In the genomic region with DNA sequence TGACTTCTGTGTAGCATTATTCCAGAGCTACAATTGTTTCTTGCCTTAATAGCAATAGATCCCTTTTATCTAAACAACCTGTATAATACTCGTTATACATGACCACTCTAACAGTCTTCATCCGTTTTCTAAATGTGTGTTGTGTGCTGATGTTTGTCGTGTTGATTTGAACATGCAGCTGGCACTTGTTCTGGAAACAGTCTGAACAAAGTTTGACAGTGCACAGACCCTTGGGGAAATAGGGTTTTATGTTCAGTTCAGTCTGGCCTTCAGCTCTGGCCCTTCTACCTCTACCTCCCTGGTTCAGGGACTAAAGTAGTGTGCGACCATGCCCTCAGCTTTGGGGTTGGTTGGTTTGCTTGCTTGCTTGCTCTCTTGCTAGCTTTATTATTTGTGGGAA, we compare ENCODE assay signal across 35 mouse cellular contexts.
"Had no signal": no experiment of that assay in that cellular context is flagged by ENCODE, and none has a peak within 500 bp of the region (broad histone marks: within the 10 kb centered on the region; RNA-seq: fewer than 3 reads in every experiment).

No protein-coding gene starts in this region.

- H3K4me2 ChIP-seq: heart, embryonic 11.5 days; heart, embryonic 12.5 days; heart, embryonic 13.5 days; heart, embryonic 15.5 days; hindbrain, embryonic 12.5 days; hindbrain, embryonic 13.5 days; hindbrain, embryonic 14.5 days; hindbrain, embryonic 15.5 days; intestine, embryonic 15.5 days; kidney, embryonic 15.5 days had no signal

- H3K27ac ChIP-seq: heart, embryonic 10.5 days; heart, embryonic 13.5 days; heart, embryonic 15.5 days; hindbrain, embryonic 10.5 days; hindbrain, embryonic 12.5 days; hindbrain, embryonic 13.5 days; hindbrain, embryonic 14.5 days; hindbrain, embryonic 15.5 days; hindbrain, postnatal 0 days; intestine, embryonic 15.5 days; kidney, embryonic 15.5 days; kidney, postnatal 0 days; layer of hippocampus, adult 2 months had no signal

- H3K4me3 ChIP-seq: heart, embryonic 10.5 days; heart, embryonic 12.5 days; heart, embryonic 13.5 days; heart, embryonic 15.5 days; hindbrain, embryonic 10.5 days; hindbrain, embryonic 12.5 days; hindbrain, embryonic 13.5 days; hindbrain, embryonic 15.5 days; intestine, embryonic 15.5 days; kidney, embryonic 15.5 days; layer of hippocampus, adult 2 months had no signal

- H3K27me3 ChIP-seq: heart, embryonic 12.5 days; heart, embryonic 13.5 days; heart, embryonic 15.5 days; hindbrain, embryonic 12.5 days; hindbrain, embryonic 13.5 days; hindbrain, embryonic 15.5 days; intestine, embryonic 15.5 days; kidney, embryonic 15.5 days had no signal

- H3K9me3 ChIP-seq: heart, embryonic 10.5 days; heart, embryonic 12.5 days; heart, embryonic 13.5 days; heart, embryonic 15.5 days; hindbrain, embryonic 10.5 days; hindbrain, embryonic 12.5 days; hindbrain, embryonic 13.5 days; hindbrain, embryonic 15.5 days; intestine, embryonic 15.5 days; kidney, embryonic 15.5 days had no signal

- H3K9ac ChIP-seq: heart, embryonic 12.5 days; heart, embryonic 13.5 days; heart, embryonic 15.5 days; hindbrain, embryonic 12.5 days; hindbrain, embryonic 13.5 days; hindbrain, embryonic 14.5 days; hindbrain, embryonic 15.5 days; intestine, embryonic 15.5 days; kidney, embryonic 15.5 days had no signal

- ATAC-seq: hindbrain, embryonic 16.5 days; hindbrain, postnatal 0 days; inflammation-experienced regulatory T-cells, adult 6 months; intestine, embryonic 15.5 days; intestine, embryonic 16.5 days; intestine, postnatal 0 days had no signal

- DNase-seq: heart, postnatal 10 days; heart, postnatal 14 days; heart, postnatal 36 days; heart, postnatal 4 days; kidney, adult 11 months; kidney, adult 18-20 months; kidney, adult 2 months; kidney, adult 8-10 months; kidney, adult 9 months; kidney, postnatal 10 days; kidney, postnatal 14 days; kidney, postnatal 25 days; kidney, postnatal 36 days; kidney, postnatal 4 days; layer of hippocampus, adult 9-11 months; layer of hippocampus, postnatal 36 days had no signal

- H3K4me1 ChIP-seq: heart, embryonic 10.5 days; heart, embryonic 15.5 days; hindbrain, embryonic 10.5 days; hindbrain, embryonic 12.5 days; hindbrain, embryonic 13.5 days; hindbrain, embryonic 15.5 days; intestine, embryonic 15.5 days; kidney, embryonic 15.5 days had no signal
